Mouse (Mus musculus) ES-E14 (cell line): ENCODE measurements around the gene Kmt2d. TPM values are rescaled to one million over a fixed set of nuclear protein-coding genes. Genes with fewer than 3 reads are reported as not detected.

ENCODE experiments used
- DNase-seq: peaks from one replicate; pipeline ENCODE4 v3.0.0-alpha.2; 2013; ENCODE audit warnings: low read depth, low spot score
- H3K27ac ChIP-seq: 2 replicates; pipeline ENCODE4 v1.5.1; 2012; ENCODE audit warnings: low read depth, mild to moderate bottlenecking, low read length, moderate library complexity, mixed read lengths; ENCODE audit not compliant: poor library complexity, insufficient read depth, severe bottlenecking
- H3K36me3 ChIP-seq: 2 replicates; pipeline ENCODE4 v1.6.1; 2012; ENCODE audit warnings: mild to moderate bottlenecking, low read length, moderate library complexity, mixed read lengths; ENCODE audit not compliant: control insufficient read depth, poor library complexity, insufficient read depth, severe bottlenecking
- H3K4me1 ChIP-seq, 2 experiments: fragments of 150-350 bp in 1 of 2; sonication (generic) in 1 of 2; 2 replicates each; pipeline ENCODE4 v1.6.1; 2012; ENCODE audit warnings: low read length in 2 of 2, mild to moderate bottlenecking in 1 of 2, mixed read lengths in 1 of 2; ENCODE audit not compliant: control insufficient read depth in 2 of 2, insufficient read depth in 2 of 2, poor library complexity in 1 of 2
- H3K4me3 ChIP-seq, 2 experiments: fragments of 150-350 bp in 1 of 2; sonication (generic) in 1 of 2; 2 replicates each; pipeline ENCODE4 v1.5.1; 2012; ENCODE audit warnings: low read length in 2 of 2, low read depth in 1 of 2, mild to moderate bottlenecking in 1 of 2, mixed read lengths in 1 of 2; ENCODE audit not compliant: insufficient read depth in 1 of 2, poor library complexity in 1 of 2, severe bottlenecking in 1 of 2
- H3K9ac ChIP-seq: 2 replicates; pipeline ENCODE4 v1.6.1; 2012; ENCODE audit warnings: low read depth, mild to moderate bottlenecking, low read length, mixed read lengths; ENCODE audit not compliant: poor library complexity, insufficient read depth, severe bottlenecking
- H3K9me3 ChIP-seq: fragments of 150-350 bp; sonication (generic); 2 replicates; pipeline ENCODE4 v1.6.1; 2012; ENCODE audit warnings: low read depth, mild to moderate bottlenecking, low read length; ENCODE audit not compliant: control insufficient read depth, insufficient read depth
- CHD2 ChIP-seq: IDR thresholded peaks from 2 replicates; pipeline ENCODE4 v1.6.1; 2014; ENCODE audit warnings: mild to moderate bottlenecking, low read depth, low read length, inconsistent platforms
- HCFC1 ChIP-seq: IDR thresholded peaks from 2 replicates; pipeline ENCODE4 v1.6.1; 2012; ENCODE audit warnings: low read length, inconsistent platforms, borderline replicate concordance; ENCODE audit not compliant: insufficient read depth
- MAFK ChIP-seq: IDR thresholded peaks from 2 replicates; pipeline ENCODE4 v1.6.1; 2014; ENCODE audit warnings: mild to moderate bottlenecking, low read depth, low read length, inconsistent platforms; ENCODE audit not compliant: insufficient read depth
- ZC3H11A ChIP-seq: IDR thresholded peaks from 2 replicates; pipeline ENCODE4 v1.6.1; 2012; ENCODE audit warnings: low read depth, mild to moderate bottlenecking, inconsistent platforms, low read length, borderline replicate concordance
- ZNF384 ChIP-seq: IDR thresholded peaks from 2 replicates; pipeline ENCODE4 v1.6.1; 2012; ENCODE audit warnings: low read depth, low read length, inconsistent platforms
- in situ Hi-C, 2 experiments: fragments of 600-800 bp; cut with MboI; formaldehyde crosslinking; loops; one replicate each; pipeline ENCODE4 v1.15.1; 2025; ENCODE audit warnings: low sequenced_read_pairs in 2 of 2, inconsistent platforms in 1 of 2; ENCODE audit not compliant: unreplicated experiment in 2 of 2
- total RNA-seq: library from RNA; depleted of rRNA; stranded (reverse); fragments of 300-350 nt; gene quantifications from 2 replicates; pipeline ENCODE4 v1.2.3, GENCODE M21; 2012

Gene Kmt2d
- total RNA-seq, 1 experiment, result 35.9 TPM

DNA sequence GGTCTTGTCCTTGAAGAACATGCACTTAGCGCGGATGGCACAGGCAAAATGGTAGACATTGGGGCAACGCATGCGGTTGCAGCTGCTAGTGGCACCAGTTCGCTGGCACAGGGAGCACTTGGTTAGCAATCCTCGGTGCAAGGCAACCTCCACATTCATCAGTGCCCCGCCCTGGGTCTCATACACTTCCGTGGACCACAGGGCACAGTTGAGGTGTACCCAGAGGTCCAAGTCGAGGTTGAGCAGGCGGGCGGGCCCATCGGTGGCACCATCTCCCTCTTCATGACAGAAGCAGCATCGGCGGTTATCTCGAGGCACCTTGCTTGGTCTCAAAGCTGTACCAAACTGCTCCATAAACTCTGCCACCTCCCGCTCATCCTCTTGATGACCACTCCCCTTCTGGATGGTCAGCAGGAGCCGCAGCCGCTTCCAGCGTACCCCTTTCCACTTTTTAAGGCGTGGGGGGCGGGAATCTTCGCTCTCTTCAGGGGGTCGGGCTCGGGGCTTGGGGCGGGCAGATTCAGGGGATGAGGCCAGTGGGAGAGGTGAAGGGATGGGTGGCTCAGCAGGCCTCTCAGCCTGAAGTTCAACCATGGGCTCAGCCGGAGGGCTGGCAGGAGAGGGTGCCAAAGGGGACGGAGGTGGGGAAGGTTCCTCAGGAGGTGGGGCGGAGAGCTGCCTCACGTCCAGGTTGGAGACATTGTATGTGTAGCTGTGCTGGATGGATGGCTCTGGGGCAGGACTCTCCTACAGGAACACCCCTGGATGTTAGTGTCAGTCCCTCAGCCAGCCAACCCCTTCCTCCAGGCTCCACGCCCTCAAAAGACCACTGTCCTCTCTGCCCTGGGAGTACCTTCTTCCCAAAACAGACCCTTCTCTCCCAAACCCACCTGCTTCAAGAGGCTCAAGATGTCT is 31.1 kb downstream of the Kmt2d start:
- no peak overlapping the region for H3K27ac ChIP-seq
- peaks cover 92% of the 10 kb centered on the region for H3K36me3 ChIP-seq
- H3K9ac ChIP-seq, result no peak overlapping the region
- peak overlapping the region in 1 of 2 experiments; percentile 6; a peak in 1 of 4 replicates for H3K4me3 ChIP-seq
- no peak for TF ChIP-seq MAFK
- no peak for TF ChIP-seq ZNF384
- TF ChIP-seq HCFC1, result no peak
- TF ChIP-seq CHD2, result no peak
- no peak for TF ChIP-seq ZC3H11A
- H3K9me3 ChIP-seq, result no peaks in the 10 kb centered on the region
- no peak for DNase-seq
- in situ Hi-C loops, result no loop called here
- H3K4me1 ChIP-seq, result peaks cover 0 to 6% of the 10 kb centered on the region in 2 experiments; a peak in 2 of 4 replicates

- Histone ChIP-seq H3K4me3 (no peak overlapping the region), H3K36me3 (peaks cover 92% of the 10 kb centered on the region), H3K9ac (no peak overlapping the region), H3K9me3 (no peaks in the 10 kb centered on the region), H3K27ac (no peak overlapping the region), H3K4me1 (peaks cover 0 to 6% of the 10 kb centered on the region in 2 experiments; a peak in 2 of 4 replicates)
- TF ChIP-seq ZNF384 (no peak), HCFC1 (no peak), CHD2 (no peak), MAFK (no peak), ZC3H11A (no peak)
- in situ Hi-C loops, result no loop called here
- DNase-seq, result no peak
Observed at GRCm38 (mm10) chr15:98839161-98839560, 31.8 kb downstream of the Kmt2d start.

GRCm38 (mm10) chr15:98837743-98838103 is 33.3 kb downstream of the Kmt2d start:
- Histone ChIP-seq H3K9ac (no peak overlapping the region), H3K4me3 (no peak overlapping the region), H3K4me1 (peaks cover 0 to 11% of the 10 kb centered on the region in 2 experiments; a peak in 2 of 4 replicates), H3K9me3 (no peaks in the 10 kb centered on the region), H3K36me3 (peaks cover 87% of the 10 kb centered on the region), H3K27ac (no peak overlapping the region)
- in situ Hi-C loops, result no loop called here
- no peak for DNase-seq
- TF ChIP-seq ZC3H11A, result no peak
- no peak for TF ChIP-seq ZNF384
- TF ChIP-seq MAFK, result no peak
- no peak for TF ChIP-seq HCFC1
- TF ChIP-seq CHD2, result no peak

DNA sequence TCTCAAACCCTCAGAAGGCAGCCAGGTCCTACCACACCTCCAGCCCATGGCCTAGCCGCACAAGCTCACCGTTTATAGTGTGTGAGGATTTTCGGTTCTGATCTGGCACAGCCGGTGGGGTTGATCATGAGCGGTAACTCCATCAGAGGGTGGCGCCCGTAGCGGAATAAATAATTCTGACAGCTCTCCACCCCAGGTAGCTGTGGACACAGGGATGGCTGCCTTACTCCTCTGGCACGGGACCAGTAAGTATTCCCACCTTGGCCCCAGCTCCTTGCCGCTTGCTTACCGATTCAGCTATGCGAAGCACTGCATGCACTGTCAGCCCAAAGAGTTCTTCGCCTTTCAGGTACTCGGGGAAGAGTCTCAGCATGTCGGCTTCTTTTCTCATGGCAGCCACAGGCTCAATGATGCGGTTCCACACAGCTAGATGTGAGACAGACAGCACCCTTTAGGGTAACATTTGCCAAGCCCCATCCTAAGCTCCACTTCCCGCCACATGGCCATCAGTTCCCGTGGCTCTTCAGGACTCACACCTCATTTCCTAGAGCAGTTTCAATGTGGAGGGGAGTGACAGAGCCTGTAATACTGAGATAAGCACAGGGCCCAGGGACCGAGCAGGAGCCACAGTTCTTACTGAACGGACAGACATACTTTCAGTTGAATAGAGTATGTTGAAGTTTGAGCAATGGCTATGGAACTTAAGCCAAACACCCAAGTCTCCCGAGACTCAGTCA is 33.8 kb downstream of the Kmt2d start:
- in situ Hi-C loops, result no loop called here

More for the DNA sequence above, 33.8 kb downstream of the Kmt2d start:
- H3K4me1 ChIP-seq, result peaks cover 0 to 14% of the 10 kb centered on the region in 2 experiments; a peak in 2 of 4 replicates
- H3K9ac ChIP-seq, result no peak overlapping the region
- no peak for DNase-seq
- H3K4me3 ChIP-seq, result no peak overlapping the region
- H3K9me3 ChIP-seq, result no peaks in the 10 kb centered on the region
- no peak overlapping the region for H3K27ac ChIP-seq
- peaks cover 81% of the 10 kb centered on the region for H3K36me3 ChIP-seq
- TF ChIP-seq HCFC1 (no peak), MAFK (no peak)
